Mouse (Mus musculus): Measurements from ENCODE around the gene Nenf. TPM values are rescaled to one million over a fixed set of nuclear protein-coding genes. Genes with fewer than 3 reads are reported as not detected.

The Nenf gene
- polyA plus RNA-seq, 1 experiment: 155 TPM

DNA sequence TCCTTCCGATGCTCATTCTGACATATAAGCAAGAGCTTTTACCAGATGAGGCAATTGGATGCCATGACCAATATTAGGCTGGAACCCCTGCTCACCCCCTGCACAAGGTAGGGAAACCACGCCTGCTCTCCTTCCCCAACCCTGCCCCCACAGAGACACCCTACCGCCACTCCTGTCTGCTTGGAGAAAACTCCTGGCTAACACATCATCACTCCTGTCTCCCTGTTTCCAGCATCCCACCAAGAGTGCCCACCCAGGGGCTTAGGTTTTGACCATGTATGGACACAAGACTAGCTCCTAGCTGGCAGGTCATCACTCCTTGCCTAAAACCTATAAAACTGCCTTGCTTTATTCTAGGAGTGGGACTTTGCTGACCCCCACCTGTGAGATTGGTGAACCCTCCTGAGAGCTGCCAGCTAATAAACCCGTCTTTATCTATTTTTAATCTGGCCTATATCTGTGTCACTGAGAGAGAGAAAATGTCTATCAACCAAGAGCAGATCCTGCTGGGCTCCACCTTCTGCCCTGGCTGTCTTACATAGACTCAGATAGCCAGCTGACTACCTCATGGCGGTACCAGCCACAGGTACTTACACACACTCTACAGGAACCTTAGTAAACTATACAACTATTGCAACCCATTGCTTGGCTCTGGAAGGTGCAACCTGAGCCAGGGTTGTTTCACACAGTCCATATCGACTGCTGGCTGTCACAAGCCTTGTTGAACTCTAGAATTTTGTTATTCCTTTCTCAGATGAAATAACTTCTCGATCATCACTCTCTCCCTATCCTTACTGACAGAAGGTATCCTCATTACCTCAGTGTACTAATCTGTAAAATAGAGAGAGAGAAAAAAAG is 7.0 kb upstream of the Nenf start:
- DNase-seq (ENCODE audit: extremely low spot score in 1 of 2, low spot score in 1 of 2): no peak

DNA sequence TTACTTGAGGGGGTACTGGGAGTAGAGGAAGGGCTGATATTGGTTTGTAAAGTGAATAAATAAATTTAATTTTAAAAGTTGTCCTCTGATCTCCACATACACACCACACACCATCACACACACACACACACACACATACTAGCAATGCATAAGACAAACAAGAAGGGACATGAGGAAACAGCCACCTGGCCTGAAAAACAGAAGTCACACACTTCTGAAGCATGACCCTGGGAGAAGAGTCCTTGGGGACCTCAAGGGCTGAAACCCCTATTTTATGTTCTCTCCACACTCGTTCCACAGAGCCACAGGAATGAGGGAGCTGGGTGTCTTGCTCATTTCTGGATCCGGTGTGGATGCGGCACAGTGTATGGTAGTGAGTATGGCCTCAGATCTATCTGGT is 5.4 kb upstream of the Nenf start:
- no peak for DNase-seq (ENCODE audit: extremely low spot score in 1 of 2, low spot score in 1 of 2)

DNA sequence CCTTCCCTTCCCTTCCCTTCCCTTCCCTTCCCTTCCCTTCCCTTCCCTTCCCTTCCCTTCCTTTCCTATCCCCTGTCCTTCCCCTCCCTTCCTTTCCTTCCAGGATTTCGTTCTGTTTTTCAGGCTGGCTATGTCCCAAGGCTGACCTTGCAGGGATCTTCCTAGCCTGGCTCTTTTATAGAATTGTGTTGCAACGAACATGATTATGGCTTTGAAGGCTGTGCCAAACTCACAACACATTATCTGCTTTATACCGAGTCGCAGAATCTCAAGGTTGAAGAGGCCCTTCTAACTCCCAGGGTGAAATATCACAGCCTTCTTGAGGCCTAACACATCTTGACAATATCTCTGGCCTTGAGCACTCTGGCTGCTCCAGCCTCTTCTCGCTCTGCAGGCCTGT is 692 bp upstream of the Nenf start:
- no peak for DNase-seq (ENCODE audit: extremely low spot score in 1 of 2, low spot score in 1 of 2)

DNA sequence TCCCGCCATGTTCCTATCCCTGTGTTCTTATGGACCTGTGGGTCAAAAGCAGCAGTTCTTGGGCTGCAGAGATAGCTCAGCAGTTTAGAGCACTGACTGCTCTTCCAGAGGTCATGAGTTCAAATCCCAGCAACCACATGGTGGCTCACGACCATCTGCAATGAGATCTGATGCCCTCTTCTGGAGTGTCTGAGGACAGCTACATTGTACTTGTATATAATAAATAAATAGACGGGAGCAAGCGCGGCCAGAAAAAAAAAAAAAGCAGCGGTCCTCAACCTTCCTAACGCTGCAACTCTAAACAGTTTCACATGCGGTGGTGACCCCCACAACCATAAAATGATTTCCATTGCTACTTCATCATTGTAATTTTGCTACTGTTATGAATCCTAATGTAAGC is 1.2 kb downstream of the Nenf start:
- no peak for DNase-seq (ENCODE audit: extremely low spot score in 1 of 2, low spot score in 1 of 2)

DNA sequence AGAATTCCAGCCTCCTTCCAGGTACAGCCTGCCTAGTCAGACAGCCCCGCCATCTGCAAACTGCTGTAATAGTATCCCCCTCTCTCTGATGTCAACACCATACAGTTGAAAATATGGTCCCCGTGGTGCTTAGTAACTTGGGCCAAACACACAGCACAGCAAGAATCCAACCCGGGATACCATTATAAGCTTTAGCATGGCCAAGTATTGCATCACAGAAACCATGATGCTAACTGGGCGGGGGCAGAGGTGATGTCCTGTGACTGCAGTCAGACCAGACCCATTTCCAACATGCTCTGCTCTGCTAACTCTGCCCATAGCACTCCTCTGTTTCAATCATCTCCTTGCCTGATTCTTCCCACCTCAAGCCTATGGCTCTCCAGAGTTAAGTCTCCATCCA is 4.1 kb downstream of the Nenf start:
- DNase-seq (ENCODE audit: extremely low spot score in 1 of 2, low spot score in 1 of 2): no peak

DNA sequence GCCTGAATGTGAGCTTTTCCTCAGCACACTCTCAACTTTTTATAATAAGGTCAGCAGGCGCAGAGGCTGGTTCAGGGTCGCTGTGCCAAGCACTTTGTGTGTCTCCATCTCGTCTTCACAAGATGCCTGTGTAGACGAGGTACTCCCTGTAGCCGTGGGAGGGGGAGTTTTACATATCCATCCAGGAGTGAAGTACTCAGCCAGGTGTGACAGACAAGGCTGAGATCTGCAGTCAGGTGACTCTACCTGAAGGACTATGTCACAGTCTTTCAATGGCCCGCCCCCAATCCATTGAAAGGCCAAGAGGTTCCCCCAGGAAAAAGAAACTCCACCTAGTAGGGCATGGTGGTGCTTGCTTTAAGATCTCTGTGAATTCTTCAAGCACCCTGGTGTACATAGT is 4.8 kb downstream of the Nenf start:
- DNase-seq (ENCODE audit: extremely low spot score in 1 of 2, low spot score in 1 of 2): no peak

DNA sequence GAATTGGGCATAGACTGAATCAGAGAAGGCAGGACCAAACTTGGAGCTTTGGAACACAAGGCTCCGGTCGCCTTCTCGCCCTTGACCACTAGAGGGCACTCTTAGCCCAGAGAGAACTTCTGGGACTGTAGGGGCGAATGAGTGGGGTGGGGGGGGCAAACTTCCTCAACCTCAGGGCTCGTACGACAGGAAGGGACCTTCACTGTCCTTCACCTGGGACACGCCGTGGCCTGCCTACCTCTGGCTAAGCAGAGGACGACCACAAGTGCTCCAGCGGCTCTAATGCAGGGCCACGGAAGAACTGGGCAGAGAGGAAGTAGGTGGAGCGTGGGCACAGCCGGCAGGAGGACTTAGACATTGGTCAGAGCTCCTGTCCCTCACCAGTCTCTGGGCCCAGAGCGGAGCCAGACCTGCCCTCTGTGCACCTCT is 5.5 kb downstream of the Nenf start:
- peak; percentile 36 to 92 for DNase-seq (ENCODE audit: extremely low spot score in 1 of 2, low spot score in 1 of 2)

DNA sequence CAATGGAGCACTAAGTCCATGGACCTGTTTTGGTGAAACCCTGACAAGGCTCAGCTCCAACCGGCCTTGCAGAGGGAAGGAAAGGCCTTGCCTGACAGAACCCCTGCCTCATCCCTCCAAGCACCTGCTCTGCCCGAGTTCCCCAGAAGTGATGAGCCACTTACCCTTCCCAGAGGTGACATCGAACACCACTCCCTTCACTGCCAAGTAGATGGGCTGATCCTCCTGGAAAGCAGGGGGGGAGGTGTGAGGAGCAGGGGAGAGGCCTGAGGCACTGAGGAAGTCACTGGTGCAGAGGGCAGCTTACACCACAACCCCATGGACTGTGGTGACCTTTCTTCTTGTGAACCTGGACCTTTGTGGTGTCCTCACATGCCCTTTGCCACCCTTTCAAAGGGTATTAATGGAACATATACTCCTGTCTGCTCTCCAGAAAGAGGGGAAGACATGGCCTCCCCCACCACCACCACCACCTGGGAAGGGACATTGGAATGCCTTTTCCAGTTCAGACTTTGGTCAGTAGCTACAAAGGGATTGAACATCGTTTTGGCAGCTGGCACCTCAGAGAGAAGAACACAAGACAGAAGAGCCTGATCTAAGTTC is 6.6 kb downstream of the Nenf start:
- no peak for DNase-seq (ENCODE audit: extremely low spot score in 1 of 2, low spot score in 1 of 2)

DNA sequence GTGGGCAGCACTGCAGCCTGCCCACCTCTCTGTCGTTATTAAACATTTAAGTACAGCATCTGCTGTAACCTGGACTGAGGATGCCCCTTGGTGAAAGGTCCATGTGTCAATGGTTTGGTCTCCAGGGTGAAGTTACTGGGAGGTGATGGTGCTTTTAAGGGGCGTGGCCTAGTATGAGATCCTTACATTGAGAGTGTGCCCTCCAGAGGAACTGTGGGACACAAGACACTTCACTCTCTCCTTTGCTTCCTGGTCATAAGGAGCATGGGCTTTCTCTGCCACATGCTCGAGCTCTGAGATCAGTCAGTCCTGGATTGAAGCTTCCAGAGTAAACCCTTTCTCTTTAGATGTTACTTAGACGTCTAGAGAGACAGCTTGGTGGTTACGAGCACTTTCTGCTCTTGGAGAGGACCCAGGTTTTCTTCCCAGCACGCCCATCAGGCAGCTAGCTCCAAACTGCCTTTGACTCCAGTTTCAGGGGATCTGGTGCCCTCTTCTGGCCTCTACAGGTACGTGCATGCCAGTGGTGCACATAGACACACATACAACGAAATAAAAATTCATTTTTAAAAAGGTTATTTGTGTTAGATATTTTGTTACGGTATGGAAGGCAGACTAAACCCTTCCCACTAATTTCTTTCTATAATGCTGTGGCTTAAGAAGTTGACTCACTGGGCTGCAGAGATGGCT is 10.1 kb downstream of the Nenf start:
- DNase-seq (ENCODE audit: extremely low spot score in 1 of 2, low spot score in 1 of 2): no peak

DNA sequence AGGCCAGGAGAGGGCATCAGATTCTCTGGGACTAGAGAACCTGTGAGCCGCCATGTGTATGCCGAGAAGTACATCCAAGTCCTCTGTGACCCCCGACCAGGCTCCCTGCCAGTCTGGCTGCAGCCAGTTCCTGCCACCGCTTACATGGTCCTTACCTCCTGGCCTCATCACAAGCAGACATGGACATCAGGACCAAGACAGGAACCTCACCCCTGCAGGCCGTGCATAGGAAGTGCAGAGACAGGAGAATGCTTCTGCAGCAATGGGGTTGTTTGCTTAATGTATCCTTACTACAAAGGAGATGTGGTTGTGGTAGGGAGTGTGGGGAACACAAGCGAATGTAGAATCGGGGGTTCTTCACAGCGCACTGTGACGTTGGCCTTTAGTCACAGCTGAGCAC is 11.7 kb downstream of the Nenf start:
- DNase-seq (ENCODE audit: extremely low spot score in 1 of 2, low spot score in 1 of 2): no peak

DNA sequence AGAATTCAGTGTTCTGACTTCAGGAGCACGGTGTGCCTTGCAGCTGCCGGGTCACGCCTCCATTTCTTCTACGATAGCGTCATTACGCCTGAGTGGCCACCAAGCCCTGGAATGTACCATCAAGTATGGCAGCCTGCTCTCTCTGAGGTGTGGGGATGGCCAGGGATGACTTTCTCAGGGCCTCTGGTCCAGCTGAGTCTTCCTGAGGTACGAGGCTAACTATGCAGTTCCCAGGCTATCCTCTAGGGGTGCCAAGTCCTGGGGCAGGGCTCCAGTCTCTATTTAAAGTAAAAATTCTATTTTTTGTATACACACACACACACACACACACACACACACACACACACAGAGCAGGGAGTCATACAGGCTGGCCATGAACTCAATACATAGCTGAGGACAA is 12.4 kb downstream of the Nenf start:
- no peak for DNase-seq (ENCODE audit: extremely low spot score in 1 of 2, low spot score in 1 of 2)

DNA sequence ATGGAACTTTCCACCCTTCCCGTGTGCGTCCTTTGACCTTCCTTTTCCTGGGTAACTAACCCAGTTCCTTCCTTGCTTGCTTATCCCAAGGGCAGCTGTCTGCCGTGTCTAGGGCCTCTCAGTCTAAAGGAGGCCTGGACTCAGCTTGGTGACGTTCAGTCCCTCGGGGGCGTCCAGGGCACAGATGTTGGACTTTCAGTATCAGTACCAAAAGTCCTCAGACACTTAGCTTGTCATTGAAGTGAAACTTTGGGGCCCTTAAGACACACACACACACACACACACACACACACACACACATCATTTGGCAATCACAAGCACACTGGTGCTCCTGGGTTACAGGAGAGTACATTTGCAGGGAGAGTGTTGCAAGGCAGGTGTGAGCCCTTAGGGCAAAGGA is 13.8 kb downstream of the Nenf start:
- no peak for DNase-seq (ENCODE audit: extremely low spot score in 1 of 2, low spot score in 1 of 2)

DNA sequence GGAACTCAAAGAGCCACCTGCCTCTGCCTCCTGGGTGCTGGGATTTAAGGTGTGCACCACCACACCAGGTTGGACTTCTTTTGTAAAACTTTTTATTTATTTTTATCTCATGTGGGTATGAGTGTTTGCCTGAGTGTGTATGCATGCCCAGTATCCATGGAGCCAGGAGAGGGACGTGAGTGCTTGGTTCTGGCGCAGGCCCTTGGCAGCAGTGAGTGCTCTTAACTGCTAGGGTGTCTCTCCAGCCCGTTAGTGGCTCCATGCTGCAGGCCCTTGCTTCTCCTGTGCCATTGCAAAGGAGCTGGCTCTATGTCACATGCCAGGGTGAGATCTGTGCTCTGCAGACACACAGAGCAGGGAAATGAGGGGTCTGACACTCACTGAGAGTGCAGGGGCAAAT is 14.3 kb downstream of the Nenf start:
- no peak for DNase-seq (ENCODE audit: extremely low spot score in 1 of 2, low spot score in 1 of 2)

DNA sequence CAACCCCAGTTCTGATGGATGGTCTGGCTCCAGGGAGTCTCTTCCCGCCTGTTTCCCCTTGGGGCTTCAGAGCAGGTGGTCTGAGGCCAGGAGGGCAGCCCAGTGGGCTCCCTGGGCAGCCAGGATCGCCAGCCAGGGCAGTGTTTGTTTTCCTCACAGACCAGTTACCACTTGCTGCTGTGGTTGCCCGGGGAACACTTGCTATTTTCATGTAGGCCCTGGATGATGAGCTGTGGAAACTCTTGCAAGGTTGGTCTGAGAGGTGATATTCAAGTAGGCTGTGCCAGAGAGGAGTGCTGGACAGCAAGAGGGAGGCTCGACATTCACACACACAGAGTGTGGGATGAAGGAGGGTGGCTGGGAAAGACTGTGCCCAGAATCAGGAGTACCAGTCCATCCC is 16.1 kb downstream of the Nenf start:
- DNase-seq (ENCODE audit: extremely low spot score in 1 of 2, low spot score in 1 of 2): no peak

DNA sequence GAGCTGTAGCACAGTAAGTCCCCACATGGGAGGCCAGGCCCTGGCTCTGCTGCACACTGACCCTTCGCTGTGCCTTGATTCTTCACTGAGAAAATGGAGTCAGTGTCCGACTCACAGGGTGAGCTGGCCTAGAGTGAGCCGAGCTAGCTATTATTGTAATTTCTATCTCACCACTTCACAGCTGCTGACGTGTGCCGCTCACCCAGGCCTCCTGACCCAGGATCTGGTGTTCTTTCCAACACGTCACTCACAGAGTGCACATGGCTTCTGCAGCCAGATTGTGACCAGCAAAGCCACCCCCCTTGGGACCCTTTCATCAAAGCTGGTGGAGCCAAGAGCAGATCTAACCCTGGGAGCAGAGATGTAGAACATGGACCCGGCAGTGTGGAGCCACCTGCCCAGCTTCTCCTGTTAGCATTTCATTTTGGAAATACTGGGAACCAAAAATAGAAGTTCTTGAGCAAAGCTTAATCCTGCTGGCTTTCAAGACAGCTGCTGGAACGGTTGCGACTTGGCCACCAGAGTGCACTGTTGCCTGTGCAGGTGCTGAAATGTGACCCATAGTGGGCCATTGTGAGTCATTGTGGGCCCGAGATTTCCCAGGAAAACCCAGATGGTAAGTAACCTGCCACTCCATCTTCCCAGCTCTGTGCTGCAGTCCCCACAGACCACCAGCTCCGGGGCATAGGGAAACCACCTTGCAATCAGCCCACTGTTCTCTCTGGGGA is 18.6 kb downstream of the Nenf start:
- peak in 1 of 2 experiments; percentile 61 for DNase-seq (ENCODE audit: extremely low spot score in 1 of 2, low spot score in 1 of 2)

DNA sequence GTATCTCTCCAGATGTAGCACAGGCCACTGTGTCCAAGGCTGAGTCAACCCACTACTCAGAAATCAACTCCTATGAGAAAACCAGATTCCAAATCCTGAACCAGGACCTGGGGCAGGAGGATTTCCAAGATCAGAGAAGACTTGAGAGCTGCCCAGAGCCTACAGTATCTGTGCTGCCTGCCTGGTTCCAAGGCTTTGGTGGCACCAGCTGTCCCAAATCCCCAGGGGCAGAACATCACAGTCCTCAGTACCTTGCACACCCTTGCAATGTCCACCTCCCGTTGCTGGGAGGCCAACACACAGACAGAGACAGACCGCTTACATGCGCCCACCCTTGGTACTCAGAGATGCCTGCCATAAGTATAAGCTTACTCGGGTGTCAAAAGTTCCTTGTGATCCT is 19.7 kb downstream of the Nenf start:
- no peak for DNase-seq (ENCODE audit: extremely low spot score in 1 of 2, low spot score in 1 of 2)

DNA sequence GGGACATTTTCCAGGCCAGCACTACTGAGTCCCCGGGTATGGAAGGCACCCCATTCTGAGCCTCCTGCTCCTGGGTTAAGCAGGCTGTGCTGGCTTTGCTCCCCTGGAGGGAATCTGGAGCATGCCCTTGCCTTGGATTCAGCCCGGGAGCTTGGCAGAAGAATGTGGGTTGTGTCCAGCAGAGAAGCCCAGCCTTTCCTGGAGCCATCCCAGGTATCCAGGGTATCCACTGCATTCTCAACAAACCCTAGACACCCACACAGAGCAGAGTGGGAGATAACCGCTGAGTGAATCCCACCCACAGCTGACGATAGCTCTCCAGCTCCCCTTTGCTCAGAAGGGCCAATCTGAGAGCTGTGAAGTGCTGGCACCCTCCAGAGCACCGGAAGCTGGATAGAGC is 21.5 kb downstream of the Nenf start:
- DNase-seq (ENCODE audit: extremely low spot score in 1 of 2, low spot score in 1 of 2): peak in 1 of 2 experiments; percentile 37

DNA sequence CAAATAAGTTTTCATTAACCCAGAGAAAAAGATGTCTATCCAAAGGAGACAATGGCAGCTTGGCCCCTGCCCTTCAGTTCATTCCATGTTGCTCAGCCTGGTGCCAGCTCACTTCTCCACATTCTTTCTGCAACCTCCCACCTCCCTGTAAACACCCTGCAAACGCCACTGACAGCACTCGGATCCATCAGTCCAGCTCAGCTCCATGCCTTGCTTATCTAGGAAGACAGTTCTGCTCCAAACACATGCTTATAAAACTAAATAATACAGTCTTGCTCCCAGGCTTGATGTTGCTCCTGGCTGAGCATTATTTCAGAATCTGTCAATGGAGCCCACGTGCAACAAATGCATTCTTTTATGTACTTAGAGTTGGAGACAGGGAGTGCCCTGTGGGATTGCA is 22.2 kb downstream of the Nenf start:
- DNase-seq (ENCODE audit: extremely low spot score in 1 of 2, low spot score in 1 of 2): no peak

DNA sequence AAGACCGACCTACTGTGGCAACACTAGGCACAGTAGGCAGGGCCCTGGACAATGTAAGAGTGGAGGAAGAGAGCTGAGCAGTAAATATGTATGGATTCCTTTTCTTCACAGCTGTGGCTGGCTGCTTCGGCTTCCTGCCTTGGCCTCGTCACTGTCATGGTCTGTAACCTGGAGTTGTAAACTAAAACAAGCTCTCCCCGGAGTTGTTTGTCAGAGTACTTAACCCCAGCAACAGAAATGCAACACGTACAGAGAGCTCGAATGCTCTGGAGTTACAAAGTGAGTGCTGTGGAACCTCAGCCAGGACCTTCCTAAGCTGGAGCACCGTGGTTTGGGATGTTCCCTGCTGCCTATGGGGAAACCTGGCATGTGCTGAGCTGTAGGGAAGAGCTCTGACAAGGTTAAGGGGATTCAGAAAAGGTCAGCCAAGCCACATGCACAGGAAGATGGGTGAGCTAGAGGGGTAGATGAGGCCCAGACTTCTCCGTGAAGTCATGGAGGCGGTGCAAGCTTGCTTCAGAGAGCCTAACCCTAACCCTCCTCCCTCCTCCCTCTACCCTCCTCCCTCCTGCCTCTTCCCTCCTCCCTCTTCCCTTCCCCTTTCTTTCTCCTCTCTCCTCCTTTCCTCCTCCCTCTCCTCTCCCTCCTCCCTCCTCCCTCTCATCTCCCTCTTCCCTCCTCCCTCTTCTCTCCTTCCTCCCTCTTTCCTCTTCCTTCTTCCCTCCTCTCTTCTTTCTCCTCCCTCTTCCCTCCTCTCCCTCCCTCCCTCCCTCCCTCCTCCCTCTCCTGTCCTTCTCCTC is 23.8 kb downstream of the Nenf start:
- DNase-seq (ENCODE audit: extremely low spot score in 1 of 2, low spot score in 1 of 2): no peak

DNA sequence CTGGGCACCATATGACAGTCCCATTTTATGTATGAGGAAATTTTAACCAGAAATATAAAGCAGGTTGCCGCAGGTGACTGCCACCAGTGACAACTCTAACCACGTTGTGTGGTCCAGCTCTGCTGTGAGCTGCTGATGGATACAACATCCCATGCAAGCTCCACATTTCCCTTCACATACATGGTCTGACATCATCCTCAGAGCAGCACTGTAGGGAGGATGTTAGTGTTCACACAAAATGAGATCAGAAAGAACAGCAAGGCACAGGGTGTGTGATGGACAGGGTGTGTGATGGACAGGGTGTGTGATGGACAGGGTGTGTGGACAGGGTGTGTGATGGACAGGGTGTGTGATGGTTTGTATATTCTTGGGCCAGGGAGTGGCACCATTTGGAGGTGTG is 24.9 kb downstream of the Nenf start:
- no peak for DNase-seq (ENCODE audit: extremely low spot score in 1 of 2, low spot score in 1 of 2)

Data from frontal cortex, adult 2 months (tissue).